Mouse (Mus musculus) megakaryocyte-erythroid progenitor cell, adult 5 weeks (primary cell): Measurements from ENCODE around the gene Gyg. TPM values are rescaled to one million over a fixed set of nuclear protein-coding genes. Genes with fewer than 3 reads are reported as not detected.

Experiments
- polyA plus RNA-seq: library from polyadenylated mRNA; stranded (reverse); fragments of >175 nt; gene quantifications from 2 replicates; pipeline ENCODE4 v1.2.3, GENCODE M21; 2012

Gene Gyg
- 17.6 and 21.0 TPM in 2 replicates for polyA plus RNA-seq

GRCm38 (mm10) chr3:20154531-20155367 is at the start of gene Gyg:
Gene Gyg (minus strand): TSS chr3:20155317.

Other genes starting within 250 kb of the Gyg start
- gene Cp, start 198.3 kb downstream of the Gyg start, polyA plus RNA-seq = not detected in 2 replicates
- 25.2 and 30.5 TPM in 2 replicates for gene Hps3, start 120.0 kb downstream of the Gyg start, polyA plus RNA-seq
- 10.4 and 11.6 TPM in 2 replicates for gene Hltf, start 97.5 kb downstream of the Gyg start, polyA plus RNA-seq
- gene Cpa3, start 86.9 kb upstream of the Gyg start, polyA plus RNA-seq = 6.0 and 6.3 TPM in 2 replicates
- gene Cpb1, start 120.4 kb upstream of the Gyg start, polyA plus RNA-seq = not detected in 2 replicates
- not detected in 2 replicates for gene Agtr1b, start 211.9 kb upstream of the Gyg start, polyA plus RNA-seq